Mouse (Mus musculus) small intestine, adult 2 months (tissue): ENCODE data around the gene Gm10490.

Experiments
- CTCF ChIP-seq: fragments of 200-500 bp; IDR thresholded peaks from 2 replicates; pipeline ENCODE4 v1.5.1; 2012; ENCODE audit warnings: low read depth, mild to moderate bottlenecking, control low read depth, inconsistent platforms, low read length, moderate library complexity, mixed read lengths; ENCODE audit not compliant: insufficient replicate concordance, insufficient read length; ENCODE audit errors: extremely low read depth
- POLR2A ChIP-seq: fragments of 200-500 bp; IDR thresholded peaks from 2 replicates; pipeline ENCODE4 v1.6.1; 2012; ENCODE audit warnings: low read depth, mild to moderate bottlenecking, control low read depth, inconsistent platforms, low read length, moderate library complexity

- TF ChIP-seq CTCF = no peak
- no peak for TF ChIP-seq POLR2A
Measured at GRCm38 (mm10) chrX:7937667-7938066, 28.3 kb downstream of the Gm10490 start.
